Mouse (Mus musculus): ENCODE data around the gene Pofut2.

GRCm38 (mm10) chr10:77215641-77216040 lies 43.4 kb upstream of the Pofut2 start:
- no peak for TF ChIP-seq POLR2A (IDR thresholded peaks at IDR 0.05; ENCODE audit: borderline replicate concordance, insufficient read depth, low read length)
- TF ChIP-seq CTCF (IDR thresholded peaks at IDR 0.05; ENCODE audit: borderline replicate concordance, insufficient read depth, low read depth, low read length) = no peak

Data from cerebellum, adult 2 months (tissue).